Mouse (Mus musculus) heart, embryonic 11.5 days (tissue): ENCODE measurements around the gene Nrxn2. TPM values are rescaled to one million over a fixed set of nuclear protein-coding genes. Genes with fewer than 3 reads are reported as not detected.

ENCODE experiments used
- ATAC-seq: fragments of 200-750 bp; cut with Nextera tagmentation; replicated peaks from 2 replicates; pipeline ENCODE4 v1.8.0; 2017; ENCODE audit warnings: moderate library complexity; ENCODE audit not compliant: insufficient number of reproducible peaks, low FRiP score, low TSS enrichment
- H3K27ac ChIP-seq: fragments of 300-500 bp; sonication (generic); 2 replicates; pipeline ENCODE4 v1.5.1; 2014; ENCODE audit warnings: mild to moderate bottlenecking, low read depth, low read length
- H3K27me3 ChIP-seq: fragments of 300-500 bp; sonication (generic); 2 replicates; pipeline ENCODE4 v1.6.1; 2014; ENCODE audit warnings: mild to moderate bottlenecking, low read length, mixed read lengths; ENCODE audit not compliant: control insufficient read depth, insufficient read depth
- H3K36me3 ChIP-seq: fragments of 300-500 bp; sonication (generic); 2 replicates; pipeline ENCODE4 v1.6.1; 2014; ENCODE audit warnings: mild to moderate bottlenecking, low read length, moderate library complexity, mixed read lengths; ENCODE audit not compliant: control insufficient read depth, insufficient read depth
- H3K4me1 ChIP-seq: fragments of 300-500 bp; sonication (generic); 2 replicates; pipeline ENCODE4 v1.6.1; 2014; ENCODE audit warnings: low read length; ENCODE audit not compliant: control insufficient read depth, insufficient read depth
- H3K4me2 ChIP-seq: fragments of 300-500 bp; sonication (generic); 2 replicates; pipeline ENCODE4 v1.6.1; 2014; ENCODE audit warnings: mild to moderate bottlenecking, moderate library complexity
- H3K4me3 ChIP-seq: fragments of 300-500 bp; sonication (generic); 2 replicates; pipeline ENCODE4 v1.5.1; 2014; ENCODE audit warnings: low read depth, low read length
- H3K9ac ChIP-seq: fragments of 300-500 bp; sonication (generic); 2 replicates; pipeline ENCODE4 v1.6.1; 2014; ENCODE audit warnings: mild to moderate bottlenecking, low read depth, low read length, moderate library complexity
- H3K9me3 ChIP-seq: fragments of 300-500 bp; sonication (generic); replicated peaks from 2 replicates; pipeline ENCODE4 v1.6.1; 2016; ENCODE audit warnings: low read length; ENCODE audit not compliant: control insufficient read depth
- WGBS: fragments of 180-500 bp; shearing (Covaris S2); extraction: QIAGEN DNeasy Blood & Tissue Kit; methylation state at CpG from one replicate; pipeline ENCODE4 v1.1.7; 2014; ENCODE audit not compliant: insufficient replicate concordance; 5-methylcytosine and 5-hydroxymethylcytosine counted together
- microRNA-seq: library from miRNA; unstranded; fragments of <30 nt; microRNA quantifications from one replicate; pipeline ENCODE4, GENCODE M21; 2016; ENCODE audit warnings: borderline number of aligned reads
- polyA plus RNA-seq: library from polyadenylated mRNA; unstranded; fragments of >200 nt; fragmentation: Nextera tagmentation; extraction: Ambion mirVana; gene quantifications from 2 replicates; pipeline ENCODE4 v1.2.1, GENCODE M21; 2014

Nrxn2 gene
- polyA plus RNA-seq, 1 experiment from 2014 or later = 1.6 TPM

- H3K27ac ChIP-seq = no peak overlapping the region
- no peak overlapping the region for H3K4me3 ChIP-seq
- WGBS = 35% methylated on average over 5 of the region's 5 CpGs
- H3K9ac ChIP-seq = no peak overlapping the region
- no peak for ATAC-seq
- no peaks in the 10 kb centered on the region for H3K9me3 ChIP-seq
- H3K36me3 ChIP-seq = no peaks in the 10 kb centered on the region
- no peaks in the 10 kb centered on the region for H3K4me1 ChIP-seq
- peaks cover 11% of the 10 kb centered on the region for H3K27me3 ChIP-seq
- H3K4me2 ChIP-seq = no peak overlapping the region
These were observed 151.0 kb downstream of the Nrxn2 start for GRCm38 (mm10) chr19:6569561-6569960.

- H3K27ac ChIP-seq = no peak overlapping the region
- no peak for ATAC-seq
- H3K36me3 ChIP-seq = no peaks in the 10 kb centered on the region
- H3K4me3 ChIP-seq = no peak overlapping the region
- WGBS = 68% methylated on average over 5 of the region's 5 CpGs
- H3K9me3 ChIP-seq = no peaks in the 10 kb centered on the region
- H3K9ac ChIP-seq = no peak overlapping the region
- no peak overlapping the region for H3K4me2 ChIP-seq
- no peaks in the 10 kb centered on the region for H3K4me1 ChIP-seq
- peaks cover 11% of the 10 kb centered on the region for H3K27me3 ChIP-seq
These were observed 152.9 kb downstream of the Nrxn2 start for GRCm38 (mm10) chr19:6571476-6571875.

- no peak overlapping the region for H3K27ac ChIP-seq
- no peaks in the 10 kb centered on the region for H3K9me3 ChIP-seq
- H3K9ac ChIP-seq = no peak overlapping the region
- 42% methylated on average over 4 of the region's 4 CpGs for WGBS
- no peaks in the 10 kb centered on the region for H3K36me3 ChIP-seq
- H3K4me1 ChIP-seq = no peaks in the 10 kb centered on the region; the same call in 1 of the 2 replicates
- no peak overlapping the region for H3K4me3 ChIP-seq
- no peak overlapping the region for H3K4me2 ChIP-seq
- H3K27me3 ChIP-seq = peaks cover 14% of the 10 kb centered on the region
- ATAC-seq = no peak
These were observed 153.5 kb downstream of the Nrxn2 start for GRCm38 (mm10) chr19:6572001-6572400.

Small RNA genes within 50 kb of the gene (microRNA-seq; reads per million reads assigned to microRNA genes)
- not detected for gene Gm26460

Other genes starting within 250 kb of the Nrxn2 start
- gene Majin, start 234.3 kb upstream of the Nrxn2 start, polyA plus RNA-seq = not detected in 2 replicates
- gene Gpha2, start 192.4 kb upstream of the Nrxn2 start, polyA plus RNA-seq = 0.29 TPM in 1 of 2 replicates, not detected in the other
- 22.2 and 27.7 TPM in 2 replicates for gene Ppp2r5b, start 182.9 kb upstream of the Nrxn2 start, polyA plus RNA-seq
- 6.1 and 8.4 TPM in 2 replicates for gene Atg2a, start 177.1 kb upstream of the Nrxn2 start, polyA plus RNA-seq
- gene Ehd1, start 142.0 kb upstream of the Nrxn2 start, polyA plus RNA-seq = 70.0 and 82.8 TPM in 2 replicates
- gene Cdc42bpg, start 112.3 kb upstream of the Nrxn2 start, polyA plus RNA-seq = 0.44 and 0.74 TPM in 2 replicates
- 31.8 and 35.1 TPM in 2 replicates for gene Men1, start 83.8 kb upstream of the Nrxn2 start, polyA plus RNA-seq
- gene Map4k2, start 77.6 kb upstream of the Nrxn2 start, polyA plus RNA-seq = 9.6 and 10.1 TPM in 2 replicates
- 106 and 124 TPM in 2 replicates for gene Sf1, start 55.0 kb upstream of the Nrxn2 start, polyA plus RNA-seq
- gene Pygm, start 34.3 kb upstream of the Nrxn2 start, polyA plus RNA-seq = 149 and 178 TPM in 2 replicates
- gene Rasgrp2, start 19.4 kb upstream of the Nrxn2 start, polyA plus RNA-seq = 41.5 and 42.7 TPM in 2 replicates
- gene Slc22a12, start 124.3 kb downstream of the Nrxn2 start, polyA plus RNA-seq = not detected in 2 replicates